Mouse (Mus musculus) intestine, embryonic 14.5 days (tissue): ENCODE measurements around the gene Fubp1. TPM values are rescaled to one million over a fixed set of nuclear protein-coding genes. Genes with fewer than 3 reads are reported as not detected.

Experiments used
- ATAC-seq: fragments of 200-750 bp; cut with Nextera tagmentation; replicated peaks from 2 replicates; pipeline ENCODE4 v1.8.0; 2017; ENCODE audit warnings: low read depth, moderate number of reproducible peaks, moderate TSS enrichment, moderate library complexity; ENCODE audit not compliant: low FRiP score, low TSS enrichment
- DNase-seq: peaks from one replicate; pipeline ENCODE4 v3.0.0-alpha.2; 2018; ENCODE audit warnings: low spot score
- H3K27ac ChIP-seq: fragments of 300-500 bp; sonication (generic); 2 replicates; pipeline ENCODE4 v1.5.1; 2014; ENCODE audit warnings: low read depth, mild to moderate bottlenecking, control low read depth
- H3K27me3 ChIP-seq: fragments of 300-500 bp; sonication (generic); replicated peaks from 2 replicates; pipeline ENCODE4 v1.6.1; 2014; ENCODE audit warnings: low read length, control low read depth; ENCODE audit not compliant: control insufficient read depth, insufficient read depth
- H3K36me3 ChIP-seq: fragments of 300-500 bp; sonication (generic); 2 replicates; pipeline ENCODE4 v1.6.1; 2014; ENCODE audit warnings: low read length, control low read depth; ENCODE audit not compliant: control insufficient read depth, insufficient read depth
- H3K4me1 ChIP-seq: fragments of 300-500 bp; sonication (generic); replicated peaks from 2 replicates; pipeline ENCODE4 v1.6.1; 2014; ENCODE audit warnings: low read length, control low read depth, mixed read lengths; ENCODE audit not compliant: control insufficient read depth, insufficient read depth
- H3K4me2 ChIP-seq: fragments of 300-500 bp; sonication (generic); 2 replicates; pipeline ENCODE4 v1.6.1; 2014; ENCODE audit warnings: low read length
- H3K4me3 ChIP-seq: fragments of 300-500 bp; sonication (generic); 2 replicates; pipeline ENCODE4 v1.5.1; 2014; ENCODE audit warnings: low read depth, low read length, control low read depth, mixed read lengths
- H3K9ac ChIP-seq: fragments of 300-500 bp; sonication (generic); 2 replicates; pipeline ENCODE4 v1.6.1; 2014; ENCODE audit warnings: mild to moderate bottlenecking, low read length
- H3K9me3 ChIP-seq: fragments of 300-500 bp; sonication (generic); 2 replicates; pipeline ENCODE4 v1.6.1; 2016; ENCODE audit warnings: low read length, control low read depth; ENCODE audit not compliant: control insufficient read depth
- WGBS: fragments of 180-500 bp; shearing (Covaris S2); extraction: QIAGEN DNeasy Blood & Tissue Kit; methylation state at CpG from one replicate; pipeline ENCODE4 v1.1.7; 2014; 5-methylcytosine and 5-hydroxymethylcytosine counted together
- polyA plus RNA-seq: library from polyadenylated mRNA; unstranded; fragments of >200 nt; fragmentation: Nextera tagmentation; extraction: Ambion mirVana; gene quantifications from 2 replicates; pipeline ENCODE4 v1.2.1, GENCODE M21; 2014

Gene Fubp1
- polyA plus RNA-seq, 1 experiment from 2014 or later, result 228 TPM

DNA sequence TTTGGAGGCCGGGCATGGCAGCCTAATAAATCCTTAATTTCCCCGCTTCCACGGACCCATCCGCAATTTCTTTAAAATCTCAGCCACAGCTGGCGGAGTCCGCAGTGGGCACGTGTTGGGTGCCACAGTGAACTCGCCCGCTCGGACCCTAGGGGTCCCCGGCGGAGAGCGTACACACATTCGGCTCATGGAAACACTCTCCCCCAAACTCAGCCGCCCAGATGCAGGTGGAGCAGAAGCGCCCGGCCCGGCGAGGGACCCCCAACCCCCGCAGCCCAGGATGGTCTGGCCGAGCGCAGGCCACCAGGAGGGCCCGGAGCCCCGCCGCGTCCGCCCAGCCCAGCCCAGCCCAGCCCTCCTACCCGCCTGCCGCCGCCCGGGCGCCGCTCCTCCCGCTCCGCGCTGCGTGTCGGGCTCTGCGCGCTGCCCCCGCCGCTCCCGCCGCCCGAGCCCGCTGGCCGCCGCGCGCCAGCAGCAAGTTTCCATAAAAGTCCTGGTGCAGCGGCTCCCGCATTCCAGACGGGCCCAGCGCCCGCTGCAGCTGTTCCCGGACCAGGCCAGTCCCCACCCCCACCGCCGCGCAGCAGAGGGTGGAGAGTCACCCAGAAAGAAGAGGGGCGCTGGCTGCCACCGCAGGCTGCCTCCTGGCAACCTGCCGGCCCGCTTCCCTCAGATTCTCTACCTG, 55.3 kb downstream of the Fubp1 start:
- Histone ChIP-seq H3K9ac (peak overlapping the region; percentile 73), H3K9me3 (no peaks in the 10 kb centered on the region), H3K4me1 (peaks cover 5% of the 10 kb centered on the region; the same call in 1 of the 2 replicates), H3K27me3 (no peaks in the 10 kb centered on the region), H3K4me3 (peak overlapping the region; percentile 60), H3K36me3 (no peaks in the 10 kb centered on the region), H3K4me2 (peak overlapping the region; percentile 93), H3K27ac (peak overlapping the region; percentile 87)
- peak; percentile 90 for DNase-seq
- under 1% methylated on average over 53 of the region's 63 CpGs for WGBS
- peak; percentile 80 for ATAC-seq

DNA sequence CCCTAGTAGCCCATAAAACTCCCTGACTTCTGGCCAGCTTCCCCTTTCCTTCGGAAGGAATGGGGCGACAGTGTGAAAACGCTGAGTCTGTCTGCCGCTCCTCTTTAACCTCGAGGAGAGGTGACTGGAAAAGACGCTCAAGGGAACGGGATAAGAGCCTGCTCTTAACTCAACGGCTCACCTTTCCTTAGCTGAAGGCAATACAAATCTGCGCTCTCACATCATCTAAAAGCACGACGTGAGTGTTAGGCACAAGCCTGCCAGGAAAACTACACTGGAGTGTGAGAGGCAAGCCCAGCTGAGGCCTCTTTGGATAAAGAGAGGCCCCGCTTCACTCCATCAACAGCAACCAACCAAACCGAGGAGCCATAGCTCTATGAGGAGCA, 55.8 kb downstream of the Fubp1 start, which contains the start of gene Nexn:
Gene Nexn (minus strand): TSS at position 315 of the 386 bp plus-strand sequence.
- WGBS, result 4% methylated on average over 13 of the region's 13 CpGs
- Histone ChIP-seq H3K4me3 (peak within 1 kb of the TSS; percentile 60), H3K27me3 (no peaks in the 10 kb centered on the region), H3K4me1 (peaks cover 5% of the 10 kb centered on the region; the same call in 1 of the 2 replicates), H3K27ac (peak within 1 kb of the TSS; percentile 87), H3K9me3 (no peaks in the 10 kb centered on the region), H3K9ac (peak within 1 kb of the TSS; percentile 73), H3K4me2 (peak within 1 kb of the TSS; percentile 93), H3K36me3 (no peaks in the 10 kb centered on the region)
- ATAC-seq (peak; percentile 25), DNase-seq (no peak)

DNA sequence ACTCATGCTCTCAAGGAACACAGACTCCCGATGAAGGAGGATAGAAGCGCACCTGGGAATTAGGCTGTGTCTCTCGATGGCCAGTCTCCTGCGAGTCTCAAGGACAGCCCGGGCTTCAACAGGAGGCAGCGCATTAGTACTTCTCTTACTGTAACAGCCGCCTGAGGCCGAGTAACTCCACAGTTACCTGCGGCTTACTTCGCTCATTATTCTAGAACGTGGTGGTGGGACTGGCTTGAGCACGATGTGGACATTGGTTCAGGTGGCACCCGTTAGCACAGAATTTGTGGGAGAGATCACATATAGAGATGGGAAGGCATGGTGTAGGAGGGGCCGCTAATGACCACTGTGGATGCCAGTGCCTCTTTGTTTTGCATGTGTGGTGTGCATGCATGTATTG, 57.9 kb downstream of the Fubp1 start:
- peak; percentile 50 for DNase-seq
- H3K27me3 ChIP-seq, result no peaks in the 10 kb centered on the region
- WGBS, result 91% methylated on average over 14 of the region's 14 CpGs
- no peak overlapping the region for H3K27ac ChIP-seq
- peaks cover 5% of the 10 kb centered on the region; the same call in 1 of the 2 replicates for H3K4me1 ChIP-seq
- H3K9me3 ChIP-seq, result no peaks in the 10 kb centered on the region
- no peak overlapping the region for H3K9ac ChIP-seq
- no peaks in the 10 kb centered on the region for H3K36me3 ChIP-seq
- no peak overlapping the region for H3K4me3 ChIP-seq
- H3K4me2 ChIP-seq, result no peak overlapping the region
- no peak for ATAC-seq

DNA sequence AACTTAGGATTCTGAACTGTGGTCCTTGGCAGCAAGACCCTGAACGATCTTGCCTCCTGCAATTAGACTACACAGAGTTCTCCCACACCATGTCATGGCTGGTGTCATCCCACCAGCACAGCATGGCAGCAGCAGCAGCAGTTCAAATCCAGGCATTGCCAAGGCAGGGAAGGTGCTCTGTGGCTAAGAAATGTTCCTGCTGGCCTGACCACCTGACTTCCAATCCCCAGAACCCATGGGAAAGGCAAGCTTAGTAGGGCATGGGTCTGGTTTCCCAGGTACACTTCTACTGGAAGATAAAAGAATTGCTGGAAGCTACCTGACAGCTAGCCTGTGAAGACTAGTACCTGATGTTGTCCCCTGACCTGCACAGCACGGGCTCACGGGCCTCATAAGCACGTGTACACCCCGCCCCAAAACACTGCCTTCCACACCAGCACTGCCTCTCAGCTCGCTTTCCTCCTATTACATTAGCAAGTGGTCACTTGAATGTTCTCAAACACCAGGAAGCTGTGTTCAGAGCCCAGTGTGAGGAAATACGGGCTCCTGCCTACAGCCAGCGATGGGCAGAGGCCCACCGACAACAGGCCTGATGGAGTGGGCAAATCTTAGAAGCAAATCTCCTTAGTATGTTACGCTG, 61.0 kb downstream of the Fubp1 start:
- WGBS, result 87% methylated on average over 10 of the region's 10 CpGs

DNA sequence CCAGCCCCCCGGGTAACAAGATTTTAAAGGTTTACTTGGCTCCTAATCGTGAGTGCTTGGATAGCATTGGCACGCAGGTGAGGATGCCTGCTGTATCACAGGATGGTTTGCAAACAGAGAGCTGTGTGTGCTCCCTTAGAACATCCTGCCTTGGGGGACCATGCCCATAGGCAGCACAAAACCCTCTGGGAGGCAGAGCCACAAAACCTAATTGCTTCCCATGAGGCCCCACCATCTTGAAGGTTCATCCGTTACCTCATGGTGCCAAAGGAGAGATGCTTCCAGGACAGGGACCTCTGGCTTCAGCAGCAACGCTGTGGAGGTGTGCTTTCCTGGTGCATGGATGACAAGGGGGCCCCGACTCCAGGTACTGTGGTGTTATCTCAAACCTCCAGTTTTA, 61.7 kb downstream of the Fubp1 start:
- WGBS, result 81% methylated on average over 6 of the region's 6 CpGs
- Histone ChIP-seq H3K9ac (no peak overlapping the region), H3K4me1 (no peaks in the 10 kb centered on the region), H3K36me3 (peaks cover 16% of the 10 kb centered on the region), H3K4me3 (no peak overlapping the region), H3K4me2 (no peak overlapping the region), H3K27ac (no peak overlapping the region), H3K9me3 (no peaks in the 10 kb centered on the region), H3K27me3 (no peaks in the 10 kb centered on the region)
- no peak for ATAC-seq
- DNase-seq, result peak; percentile 4

More for the DNA sequence above, 61.0 kb downstream of the Fubp1 start:
- DNase-seq (peak; percentile 32), ATAC-seq (no peak)
- Histone ChIP-seq H3K9ac (no peak overlapping the region), H3K4me2 (no peak overlapping the region), H3K9me3 (no peaks in the 10 kb centered on the region), H3K4me1 (peaks cover 1% of the 10 kb centered on the region; the same call in 1 of the 2 replicates), H3K36me3 (peaks cover 12% of the 10 kb centered on the region), H3K27me3 (no peaks in the 10 kb centered on the region), H3K4me3 (no peak overlapping the region), H3K27ac (no peak overlapping the region)

DNA sequence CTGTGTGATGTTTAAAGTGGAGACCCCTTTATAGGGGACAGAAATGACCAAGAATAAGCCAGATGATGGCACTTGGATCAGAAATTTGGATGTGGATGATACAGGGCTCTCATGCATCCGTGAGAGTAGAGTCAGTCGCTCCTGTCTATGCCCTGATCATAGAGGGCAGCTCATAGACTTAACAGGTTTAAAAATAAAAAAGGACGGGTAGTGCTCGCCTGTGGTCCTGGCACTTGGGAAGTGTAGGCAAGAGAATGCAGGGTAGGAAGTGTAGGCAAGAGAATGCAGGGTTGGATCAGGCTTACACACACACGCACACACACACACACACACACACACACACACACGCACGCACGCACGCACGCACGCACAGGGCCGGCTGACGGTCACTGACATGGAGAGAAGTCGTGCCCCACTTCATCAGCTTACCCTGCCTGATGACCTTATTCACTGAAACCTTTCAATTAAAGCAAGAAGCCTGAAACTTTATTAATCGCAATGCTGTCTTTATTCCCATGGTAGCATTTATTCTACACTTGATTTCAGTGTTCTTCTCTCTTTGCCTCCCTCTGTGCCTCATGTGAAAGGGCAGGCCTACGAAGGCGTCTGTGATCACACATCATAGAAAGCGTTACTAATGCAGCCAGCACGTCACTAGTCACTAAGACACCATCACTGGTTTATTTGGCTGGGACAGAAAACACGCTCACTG, 62.9 kb downstream of the Fubp1 start:
- WGBS, result 93% methylated on average over 20 of the region's 20 CpGs
- Histone ChIP-seq H3K4me1 (no peaks in the 10 kb centered on the region), H3K27ac (no peak overlapping the region), H3K36me3 (peaks cover 16% of the 10 kb centered on the region), H3K4me2 (no peak overlapping the region), H3K27me3 (no peaks in the 10 kb centered on the region), H3K9me3 (no peaks in the 10 kb centered on the region), H3K9ac (no peak overlapping the region), H3K4me3 (no peak overlapping the region)
- peak; percentile 34 for DNase-seq
- no peak for ATAC-seq

DNA sequence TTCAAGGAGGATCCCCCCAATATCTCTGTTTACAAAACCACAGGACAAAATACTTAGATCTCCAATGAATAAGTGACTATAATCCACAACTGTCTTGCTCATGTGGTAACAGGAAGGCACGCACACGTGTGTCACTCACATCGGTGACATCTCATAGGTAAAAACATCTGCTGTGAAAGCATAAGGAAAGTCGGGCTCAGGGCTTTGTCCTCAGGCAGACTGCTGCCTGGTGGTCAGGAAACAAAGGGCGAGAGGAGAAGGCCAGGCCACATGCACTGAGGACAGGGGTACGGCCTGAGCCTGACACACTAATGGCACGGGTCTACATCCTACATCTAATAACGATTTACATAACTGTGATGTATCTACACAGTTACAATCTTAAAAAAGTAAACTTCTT, 64.8 kb downstream of the Fubp1 start:
- WGBS, result 81% methylated on average over 8 of the region's 8 CpGs
- H3K9me3 ChIP-seq, result no peaks in the 10 kb centered on the region

DNA sequence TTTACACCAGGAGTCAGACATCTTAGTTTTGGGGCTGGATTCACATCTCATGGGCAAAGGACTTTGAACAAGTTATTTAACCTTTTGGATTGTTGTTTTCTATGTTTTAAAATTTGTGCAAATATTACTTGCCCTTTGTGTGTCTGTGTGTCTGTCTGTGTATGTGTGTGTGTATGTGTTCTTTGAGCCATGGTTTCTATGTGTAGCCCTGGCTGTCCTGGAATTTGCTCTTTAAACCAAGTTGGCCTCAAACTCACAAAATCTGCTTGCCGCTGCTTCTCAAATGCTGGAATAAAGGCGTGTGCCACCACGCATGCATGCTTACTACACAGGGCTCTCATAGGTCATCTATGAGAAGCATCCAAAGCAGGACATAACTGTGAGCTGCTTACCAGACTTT, 66.7 kb downstream of the Fubp1 start:
- DNase-seq, result no peak
- no peak for ATAC-seq
- Histone ChIP-seq H3K9me3 (no peaks in the 10 kb centered on the region), H3K4me2 (no peak overlapping the region), H3K4me3 (no peak overlapping the region), H3K27ac (no peak overlapping the region), H3K9ac (no peak overlapping the region), H3K36me3 (peaks cover 26% of the 10 kb centered on the region), H3K27me3 (no peaks in the 10 kb centered on the region), H3K4me1 (no peaks in the 10 kb centered on the region)
- WGBS, result 96% methylated on average over 3 of the region's 3 CpGs

More for the DNA sequence above, 64.8 kb downstream of the Fubp1 start:
- Histone ChIP-seq H3K9ac (no peak overlapping the region), H3K27ac (no peak overlapping the region), H3K27me3 (no peaks in the 10 kb centered on the region), H3K36me3 (peaks cover 16% of the 10 kb centered on the region), H3K4me2 (no peak overlapping the region), H3K4me3 (no peak overlapping the region), H3K4me1 (no peaks in the 10 kb centered on the region)
- ATAC-seq (no peak), DNase-seq (no peak)
